14 mouse cellular contexts compared by ENCODE assay signal in genomic region chr3:41366264-41366663, GRCm38 (mm10).
DNase-seq lines count a peak whose midpoint lies in the region; ATAC-seq and TF ChIP-seq lines count a peak whose summit lies in the region.
"Had no signal": no experiment of that assay in that cellular context is flagged by ENCODE, and none has a peak within 500 bp of the region (broad histone marks: within the 10 kb centered on the region; RNA-seq: fewer than 3 reads in every experiment).

No protein-coding gene starts in this region.

- POLR2A ChIA-PET in Patski (lab: Charles Lee): interaction anchor here (0.6 kb wide), 1 partner anchor 74 kb away, joined by 3 read pairs; no protein-coding TSS in a partner anchor

- in situ Hi-C loops in Patski (cut with MboI; ENCODE audit: low pct_unique_long_range_greater_than_20kb): no loop called here

- TF ChIP-seq CTCF in Patski (IDR thresholded peaks at IDR 0.05): no peak

- no peaks in the 10 kb centered on the region for H3K27me3 ChIP-seq in Patski
- H3K27me3 ChIP-seq: hindbrain, embryonic 12.5 days; lung, embryonic 15.5 days; midbrain, embryonic 12.5 days; neural tube, embryonic 13.5 days; stomach, embryonic 15.5 days had no signal

- CTCF ChIA-PET in Patski (lab: Charles Lee): interaction anchor here (0.9 to 1.0 kb wide), 2 partner anchors 10 to 171 kb away, joined by 3 read pairs; no protein-coding TSS in a partner anchor

- DNase-seq in Patski (ENCODE audit: low read depth, low spot score): peak; percentile 97
- DNase-seq in gastrocnemius, postnatal 14 days: peak; percentile 51
- peak; percentile 40 to 73 for DNase-seq in heart, postnatal 10 days
- peak; percentile 41 to 63 for DNase-seq in kidney, postnatal 36 days
- DNase-seq in adrenal gland, adult 2 months: no peak
- DNase-seq in cerebellum, adult 18-20 months: no peak
- DNase-seq in left cerebral cortex, postnatal 36 days (ENCODE audit: low spot score in 2 of 2): no peak
- DNase-seq: left cerebral cortex, postnatal 4 days had no signal

- intact Hi-C loops in gastrocnemius, postnatal 14 days (cut with DNase I; ENCODE audit: low total_unique reads): loop anchor here (10.0 kb wide), 1 partner anchor 209 kb away; no protein-coding TSS in a partner anchor
- intact Hi-C loops in heart, postnatal 10 days (cut with DNase I): loop anchor here (5.0 kb wide), 4 partner anchors 41 to 196 kb away; no protein-coding TSS in a partner anchor
- intact Hi-C loops in left cerebral cortex, postnatal 36 days (cut with DNase I): no loop called here

- ATAC-seq in Patski: peak; percentile 57
- ATAC-seq: forebrain, embryonic 14.5 days had no signal

Comparison
In these comparisons a context has a peak if more than half of its experiments do, and no peak if none do; other contexts are left out.
1. DNase-seq: peak in Patski (single experiment), gastrocnemius, postnatal 14 days (single experiment), heart, postnatal 10 days (2 of 2) and kidney, postnatal 36 days (2 of 2); none in adrenal gland, adult 2 months (single experiment), cerebellum, adult 18-20 months (0 of 2) and left cerebral cortex, postnatal 36 days (0 of 2).